Mouse (Mus musculus): ENCODE results near the gene Nhlh1. TPM values are rescaled to one million over a fixed set of nuclear protein-coding genes. Genes with fewer than 3 reads are reported as not detected.

The Nhlh1 gene
- 1 to 10 TPM; 1.3 to 1.5 TPM for total RNA-seq (2021)

DNA sequence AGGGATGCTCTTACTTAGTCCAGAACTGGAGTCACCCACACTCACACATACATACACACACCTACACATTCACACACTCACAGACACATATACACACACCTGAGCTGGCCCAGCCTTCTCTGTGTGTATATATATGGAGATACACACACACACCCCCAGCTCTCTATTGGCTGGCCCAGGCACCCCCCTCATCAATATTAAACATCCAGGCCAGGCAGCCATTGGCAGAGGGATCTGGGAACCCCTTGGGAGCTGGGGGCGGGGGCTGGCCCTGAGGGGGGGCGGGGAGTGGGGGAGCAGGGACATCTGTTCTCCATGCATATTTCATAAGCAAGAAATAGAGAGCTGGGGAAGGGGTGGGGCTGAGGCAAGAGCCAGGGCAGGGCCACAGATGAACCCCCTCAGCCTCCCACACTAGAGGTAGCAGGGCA lies at the start of gene Nhlh1:
Gene Nhlh1, minus strand, starts transcription at position 83 of the 431 bp plus-strand sequence.
- DNase-seq: no peak

DNA sequence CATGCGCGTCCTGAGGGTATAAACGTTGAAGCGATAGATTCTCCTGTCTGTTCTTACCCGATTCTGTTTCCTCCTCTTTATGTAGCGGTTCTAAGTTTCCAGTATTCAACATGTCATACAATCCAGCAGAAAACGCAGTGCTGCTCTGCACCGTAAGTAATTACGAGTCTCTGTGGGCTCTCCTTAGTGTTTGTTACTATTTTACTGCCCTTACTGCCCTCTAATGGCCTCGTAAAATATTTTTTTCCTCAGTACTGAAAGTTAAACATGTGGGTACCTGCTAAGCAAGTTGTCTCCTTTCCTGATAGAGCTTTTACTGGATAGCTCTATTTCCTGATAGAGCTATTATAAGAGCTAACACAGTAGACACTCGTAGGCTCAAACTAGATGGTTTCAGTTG lies 47.7 kb upstream of the Nhlh1 start:
- no peak for DNase-seq

DNA sequence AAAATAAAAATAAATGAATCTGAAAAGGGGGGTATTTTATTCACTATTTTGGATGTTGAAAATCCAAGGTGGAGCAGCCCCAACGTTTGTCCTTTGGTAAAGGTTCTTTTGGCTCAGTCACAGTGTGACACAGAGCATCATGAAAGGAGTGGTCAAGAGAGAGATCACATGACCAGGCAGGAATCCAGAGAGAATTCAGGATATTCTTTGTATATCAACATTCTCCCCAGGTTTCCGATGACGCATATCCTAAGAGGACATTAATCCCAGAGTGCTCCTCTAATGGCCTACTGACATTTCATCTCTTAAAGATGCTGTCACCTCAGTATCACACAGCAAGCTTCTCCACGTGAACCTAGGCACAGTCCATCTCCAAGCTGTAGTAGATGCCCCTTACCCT lies 46.2 kb upstream of the Nhlh1 start:
- DNase-seq: no peak

DNA sequence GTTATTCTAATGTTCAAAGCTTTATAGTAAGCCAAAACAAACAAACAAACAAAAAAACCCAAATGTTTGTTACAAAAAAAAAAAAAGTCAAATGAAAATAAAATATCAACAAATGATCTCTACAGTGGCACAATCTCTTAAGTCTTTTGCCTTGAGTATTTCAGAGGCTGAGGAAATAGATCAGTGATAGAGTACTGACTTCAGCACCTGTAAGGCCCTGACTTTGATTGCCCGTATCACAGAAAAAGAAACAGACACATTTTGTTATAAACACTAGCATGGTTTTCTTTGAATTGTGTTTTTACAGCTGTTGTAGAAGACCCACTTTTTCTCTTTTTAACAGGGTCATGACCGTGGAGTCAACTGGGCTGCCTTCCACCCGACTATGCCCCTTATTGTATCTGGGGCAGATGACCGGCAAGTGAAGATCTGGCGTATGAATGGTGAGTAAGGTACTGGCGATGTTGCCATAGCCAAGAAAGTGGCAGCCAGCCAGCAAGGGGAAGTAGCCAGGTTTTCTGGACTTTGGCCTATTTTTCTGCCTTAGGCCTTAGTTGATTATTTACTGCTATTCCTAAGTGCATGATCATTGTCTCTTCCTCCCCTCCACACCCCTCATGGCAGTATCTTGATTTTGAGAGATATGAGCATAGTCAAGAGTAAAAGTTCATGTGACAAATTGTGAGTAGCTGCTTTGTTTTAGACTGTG lies 42.1 kb upstream of the Nhlh1 start:
- no peak for DNase-seq

DNA sequence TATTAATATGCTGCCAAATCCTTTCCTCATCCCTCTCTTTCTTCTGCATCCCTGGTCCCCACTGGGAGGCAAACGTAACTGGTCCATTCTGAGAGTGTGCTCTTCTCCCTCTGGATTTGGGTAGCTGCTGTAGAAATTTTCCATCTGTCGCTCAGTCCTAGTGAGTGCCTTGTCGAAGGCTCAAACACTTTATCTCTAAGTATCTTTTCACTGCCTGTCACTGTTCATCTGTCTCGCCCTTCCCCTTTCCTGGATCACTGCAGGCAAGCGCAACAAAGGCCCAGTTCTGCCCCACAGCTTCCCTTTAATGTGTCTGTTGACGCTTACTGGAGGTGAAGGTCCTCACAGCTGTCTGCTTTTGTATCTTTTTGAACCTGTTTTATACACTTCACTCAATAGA lies 37.8 kb upstream of the Nhlh1 start:
- no peak for DNase-seq

DNA sequence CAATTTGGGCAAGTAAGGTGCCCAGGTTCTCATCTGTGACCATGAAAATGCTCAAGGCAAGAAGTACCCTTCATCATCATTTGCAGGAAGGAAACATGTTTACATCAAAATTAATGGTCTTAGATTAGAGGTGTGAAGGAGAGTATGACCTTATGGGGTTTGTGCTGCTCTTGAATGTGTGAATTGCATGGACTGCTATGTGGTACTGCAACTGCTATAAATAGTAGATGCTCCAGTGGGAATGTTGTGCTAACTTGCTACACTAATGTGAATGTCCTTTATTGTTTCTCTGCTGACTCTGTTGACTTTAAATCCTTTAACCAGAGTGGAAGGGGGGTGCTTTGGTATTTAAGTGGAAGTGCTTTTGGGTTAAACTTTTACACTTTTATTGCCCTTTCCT lies 36.9 kb upstream of the Nhlh1 start:
- DNase-seq: no peak

DNA sequence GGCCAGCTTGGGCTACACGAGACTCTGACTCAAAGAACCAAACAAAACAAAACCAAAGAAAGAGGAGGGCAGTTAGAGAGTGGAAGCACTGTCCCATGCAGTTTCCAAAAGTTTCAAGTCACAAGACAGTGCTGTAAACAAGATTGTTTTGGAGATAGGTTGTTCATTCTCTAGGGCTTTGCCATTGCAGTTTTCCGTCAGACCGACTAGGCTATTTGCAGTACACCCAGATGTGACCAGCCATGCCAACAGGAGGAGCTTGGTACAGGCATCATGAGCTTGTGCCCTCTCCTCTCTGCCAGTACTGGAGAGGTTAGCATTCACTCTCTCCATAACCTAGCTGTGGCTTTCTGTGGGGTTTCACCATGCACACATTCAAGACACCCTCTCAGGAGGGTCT lies 36.1 kb upstream of the Nhlh1 start:
- no peak for DNase-seq

DNA sequence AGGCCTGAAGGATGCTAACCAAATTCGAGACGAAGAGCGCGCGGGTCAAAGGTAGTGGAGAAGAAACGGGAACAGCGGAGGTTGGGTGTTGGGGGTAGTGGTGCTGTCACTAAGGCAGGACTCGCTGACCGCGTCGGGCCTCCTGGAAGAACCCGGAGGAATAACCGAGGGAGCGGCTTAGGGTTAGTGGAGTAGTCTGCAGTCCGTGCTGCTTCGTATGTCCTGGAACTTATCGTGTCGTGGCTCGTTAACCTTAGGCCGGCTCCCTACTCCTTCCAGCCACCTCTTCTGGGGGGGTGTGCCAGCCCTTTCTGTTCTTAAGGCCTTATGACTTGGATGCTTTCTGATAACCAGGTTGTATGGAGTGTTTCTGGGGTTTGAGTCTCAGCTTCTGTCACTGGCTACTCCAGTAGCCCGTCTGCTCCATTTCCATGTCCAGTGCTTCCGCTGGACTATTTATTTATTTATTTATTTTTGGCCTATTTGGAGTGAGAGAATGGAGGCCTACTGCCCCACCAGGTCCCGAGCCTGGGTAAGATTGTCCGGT lies 25.6 kb upstream of the Nhlh1 start:
- no peak for DNase-seq

DNA sequence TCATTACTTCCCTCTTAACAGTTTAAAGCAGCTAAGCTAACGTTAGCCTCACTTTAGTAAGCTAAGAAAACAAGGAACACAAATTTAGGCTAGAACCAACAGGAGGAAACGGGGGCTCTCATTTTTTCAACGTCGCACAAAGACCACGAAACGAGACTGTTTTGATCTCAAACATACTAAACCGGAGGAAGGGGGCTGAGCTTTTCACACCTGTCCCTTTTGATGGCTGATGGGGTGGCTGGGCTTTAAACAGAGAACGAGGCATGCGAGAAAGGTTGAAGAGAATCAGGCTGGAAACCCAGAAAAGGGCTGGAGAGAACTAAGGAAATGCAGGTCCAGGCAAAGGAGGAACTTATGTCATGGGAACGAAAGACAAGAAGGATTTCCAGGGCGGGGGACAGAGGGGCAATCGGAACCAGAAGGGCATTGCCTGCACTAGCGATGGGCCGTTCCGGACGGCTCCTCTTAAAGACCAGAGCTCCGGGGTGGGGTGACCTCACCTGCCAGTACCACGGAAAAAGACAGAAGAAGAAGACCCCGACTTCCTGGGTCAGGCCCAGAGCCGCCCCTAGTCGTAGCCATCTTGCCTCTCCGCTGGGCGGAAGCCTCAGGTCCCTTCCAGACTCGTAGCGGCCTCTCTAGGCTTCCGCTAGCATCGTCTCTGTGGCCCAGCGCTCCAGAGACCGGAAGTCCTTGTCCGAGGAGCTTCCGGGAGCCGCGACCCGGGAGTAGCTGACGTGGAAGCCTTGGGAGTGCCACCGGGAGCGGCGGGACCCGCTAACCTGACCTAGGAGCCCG lies 24.9 kb upstream of the Nhlh1 start, which contains the start of the genes Copa and Ncstn:
Gene Copa, plus strand, starts transcription at position 429 of the 798 bp plus-strand sequence.
Gene Ncstn, minus strand, starts transcription at position 695 of the 798 bp plus-strand sequence.
- peak; percentile 93 for DNase-seq

DNA sequence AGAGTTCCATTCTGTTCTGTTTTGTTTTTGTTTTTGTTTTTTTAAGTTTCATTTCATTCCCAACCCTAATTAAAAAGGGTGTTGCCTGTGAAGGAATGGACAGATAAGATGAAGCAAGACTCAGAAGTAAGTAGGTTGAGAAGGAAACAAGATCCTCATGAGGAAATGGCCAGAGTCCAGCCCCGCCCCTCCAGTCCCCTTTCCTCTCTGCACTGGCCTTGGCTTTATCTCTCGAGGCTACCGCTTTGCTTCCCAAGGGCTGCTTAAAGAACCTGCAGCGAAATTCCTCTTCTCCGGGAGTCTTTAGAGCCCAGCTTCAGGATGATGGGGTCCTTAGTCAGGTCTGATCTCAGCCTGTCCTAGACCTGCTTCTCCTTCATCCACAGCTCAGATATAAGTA lies 20.6 kb upstream of the Nhlh1 start:
- no peak for DNase-seq

DNA sequence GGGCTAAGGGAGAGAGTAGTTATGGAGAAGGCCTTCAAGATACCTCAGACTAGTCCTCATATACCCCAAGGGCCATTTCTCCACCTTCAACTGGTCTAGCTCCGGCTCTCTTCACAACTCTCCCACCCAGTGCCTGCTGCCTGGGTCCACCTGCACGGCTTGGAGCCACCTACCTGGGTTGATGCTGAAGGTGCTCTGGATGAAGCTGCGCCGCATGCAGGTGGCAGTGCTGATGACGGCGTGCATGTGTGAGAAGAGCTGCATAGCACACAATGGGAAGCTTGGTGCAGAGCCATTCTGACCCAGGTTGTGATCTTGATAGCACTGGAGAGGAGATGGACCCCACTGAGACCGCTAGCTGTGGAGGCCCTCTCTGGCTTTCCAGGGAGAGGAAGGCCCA lies 15.2 kb upstream of the Nhlh1 start:
- no peak for DNase-seq

DNA sequence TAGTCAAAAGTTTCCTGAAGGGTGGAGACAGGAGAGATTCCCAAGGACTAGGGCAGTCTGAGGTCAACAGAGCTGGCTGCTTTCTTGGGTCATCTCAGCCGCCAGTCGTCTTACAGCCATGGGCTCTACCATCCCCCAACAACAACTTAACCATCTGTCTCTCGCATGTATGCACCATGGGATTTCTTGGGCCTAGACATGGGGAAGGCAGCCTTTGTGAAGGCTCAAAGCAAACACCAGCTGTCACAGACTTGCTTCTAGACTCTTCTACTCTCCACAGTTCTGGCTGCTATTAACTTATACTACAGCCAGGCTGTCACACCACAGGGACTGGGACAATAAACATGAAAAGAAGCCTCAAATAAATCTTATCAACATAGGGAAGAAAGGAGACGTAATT lies 14.2 kb upstream of the Nhlh1 start:
- DNase-seq: no peak

DNA sequence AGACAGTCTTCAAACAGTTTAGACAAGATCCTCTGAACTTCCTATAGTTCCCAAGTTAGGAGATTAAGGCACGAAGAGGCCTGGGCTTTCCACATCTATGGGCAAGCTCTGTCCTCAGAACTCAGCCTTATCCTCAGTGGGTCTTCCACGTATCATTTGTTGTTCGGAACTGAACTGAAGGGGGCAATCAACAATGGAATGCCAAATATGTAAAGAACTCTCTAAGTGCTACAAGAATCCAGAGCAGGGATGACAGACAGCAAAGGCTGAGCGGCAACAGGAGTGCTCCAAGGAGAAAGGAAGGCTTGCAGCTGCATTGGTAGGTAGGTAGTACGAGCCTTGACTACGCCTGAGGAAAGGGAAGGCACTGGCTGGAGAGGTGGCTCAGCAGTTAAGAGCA lies 12.9 kb upstream of the Nhlh1 start:
- DNase-seq: no peak

DNA sequence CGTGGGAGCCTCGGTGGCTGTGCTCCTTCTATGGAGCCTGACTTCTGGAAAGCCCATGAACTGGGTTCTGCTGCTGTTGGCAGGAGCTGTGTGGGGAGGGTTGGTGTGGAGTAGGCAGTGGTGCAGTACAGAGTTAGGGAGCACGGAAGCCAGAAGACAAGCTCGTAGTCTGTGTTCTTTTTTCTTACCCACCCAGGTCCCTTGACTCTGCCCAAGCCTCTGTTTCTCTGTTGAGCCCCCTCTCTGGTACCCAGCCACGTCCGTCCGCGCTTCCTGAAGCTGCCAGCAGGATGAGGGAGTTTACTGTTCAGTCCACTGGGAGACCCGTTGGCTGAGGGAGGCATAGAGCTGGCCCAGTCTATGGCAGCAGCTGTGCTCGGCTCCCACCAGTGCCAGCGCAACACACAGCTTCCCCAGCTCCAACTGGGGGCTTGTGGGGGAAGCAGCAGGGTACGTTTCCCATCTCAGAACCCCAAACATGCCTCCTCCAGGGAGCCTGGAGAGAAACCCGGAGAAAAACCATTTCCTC lies 7.3 kb upstream of the Nhlh1 start:
- peak; percentile 33 to 56 for DNase-seq

DNA sequence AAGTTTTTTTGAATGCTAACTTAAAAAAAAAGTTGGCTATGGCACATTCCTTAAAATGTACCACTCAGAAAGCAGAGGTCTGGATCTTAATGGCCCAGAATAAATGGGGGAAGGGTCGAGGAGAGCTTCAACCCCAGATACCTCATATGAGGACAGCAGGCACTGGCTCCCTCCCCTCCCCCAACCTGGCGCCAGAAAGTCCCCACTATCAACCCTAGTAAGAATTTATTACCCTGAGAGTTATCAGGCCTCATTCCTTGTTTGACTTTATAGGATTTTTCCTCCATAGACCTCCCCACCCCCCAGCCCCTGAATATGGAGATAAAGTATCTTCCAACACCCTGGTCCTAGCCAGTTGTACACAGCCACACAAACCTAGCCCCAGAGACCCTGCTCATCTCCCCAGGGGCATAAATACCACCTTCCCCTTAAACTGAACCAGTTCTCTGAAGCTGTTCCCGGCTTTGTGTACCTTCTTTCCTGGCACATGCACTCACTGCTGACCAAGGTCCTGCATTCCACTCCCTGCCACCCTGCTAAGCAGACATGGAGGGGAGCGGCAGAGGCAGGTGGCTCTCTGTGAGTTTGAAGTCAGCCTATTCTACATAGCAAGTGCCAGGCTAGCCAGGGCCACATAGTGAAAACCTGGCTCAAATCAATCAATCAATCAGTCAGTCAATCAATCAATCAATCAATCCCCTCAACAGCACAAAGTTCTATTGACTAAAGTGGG lies 6.1 kb upstream of the Nhlh1 start:
- no peak for DNase-seq

DNA sequence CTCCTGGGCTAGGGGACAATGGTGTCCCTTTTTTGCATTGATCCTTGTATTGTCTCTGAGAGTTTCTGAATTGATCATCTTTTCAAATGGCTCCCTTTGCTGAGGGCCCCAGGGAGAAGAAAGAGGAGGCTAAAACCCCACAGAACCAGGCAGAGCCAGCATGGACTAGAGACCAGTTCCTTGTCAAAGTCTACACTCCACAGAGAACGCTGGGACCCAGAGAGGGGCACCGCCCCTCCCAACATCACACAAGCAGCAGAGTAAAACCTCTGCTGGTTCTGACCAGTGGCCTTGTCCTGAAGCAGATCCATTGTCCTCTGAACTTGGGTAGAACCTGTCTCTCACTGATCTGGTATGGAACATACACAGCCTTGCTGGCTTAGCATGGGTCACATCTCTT lies 4.7 kb upstream of the Nhlh1 start:
- no peak for DNase-seq

DNA sequence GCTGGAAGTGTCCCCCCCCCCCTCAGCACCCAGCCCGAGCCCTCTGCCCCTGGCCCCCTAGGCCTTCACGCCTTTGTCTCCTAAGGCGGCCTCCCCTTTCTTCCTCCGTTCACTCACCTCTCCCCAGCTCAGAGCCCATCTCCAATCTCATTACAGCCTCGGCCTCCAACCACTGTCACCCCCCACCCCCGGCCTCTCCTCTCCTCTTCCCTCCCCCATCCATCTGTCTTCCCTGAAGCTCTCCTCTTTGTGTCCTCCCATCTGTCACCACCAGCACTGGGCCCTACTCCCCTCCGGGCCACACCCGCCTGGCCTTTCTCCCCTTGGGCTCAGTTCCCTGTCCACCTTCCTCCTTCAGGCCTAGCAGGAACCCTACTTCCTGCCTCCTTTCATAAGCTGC lies 3.8 kb upstream of the Nhlh1 start:
- no peak for DNase-seq

DNA sequence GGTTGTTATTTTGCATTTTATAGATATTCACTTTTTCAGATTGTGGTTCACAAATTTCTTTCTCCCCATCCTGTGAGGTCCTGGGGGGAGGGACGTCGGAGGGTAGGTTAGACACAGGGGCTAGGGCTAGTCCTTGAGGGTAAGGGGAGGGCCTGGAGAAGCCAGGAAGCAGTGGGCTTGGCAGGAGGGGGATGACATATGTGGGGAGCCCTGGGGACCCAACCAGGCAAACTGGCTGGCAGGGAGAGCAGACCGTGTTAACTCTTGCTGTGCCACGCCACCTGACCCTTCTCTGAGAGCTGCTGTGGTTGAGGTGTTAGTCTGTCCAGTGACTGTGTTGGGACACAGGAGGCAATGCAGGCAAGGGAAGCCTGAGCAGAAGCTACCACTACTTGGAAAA lies 3.3 kb upstream of the Nhlh1 start:
- DNase-seq: no peak

DNA sequence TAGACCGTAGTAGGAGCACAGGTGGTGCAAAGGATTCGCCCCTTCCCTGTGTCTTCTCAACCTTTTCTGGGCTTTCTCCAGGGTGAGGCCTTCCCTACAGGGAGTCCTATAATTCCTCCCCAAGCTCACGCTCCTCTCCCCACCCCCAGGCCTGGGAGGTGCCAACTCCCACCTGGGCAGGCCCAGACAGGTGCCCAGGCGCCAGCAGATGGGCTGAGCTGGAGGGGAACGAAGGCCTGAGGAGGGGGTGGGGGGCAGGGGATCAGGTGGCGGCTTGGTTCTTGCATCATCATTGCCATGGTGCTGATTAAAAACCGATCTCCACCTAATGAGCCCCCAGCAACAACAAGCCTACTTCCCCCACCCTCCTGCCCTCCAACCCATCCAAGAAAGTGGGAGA lies 1.5 kb upstream of the Nhlh1 start:
- DNase-seq: no peak

DNA sequence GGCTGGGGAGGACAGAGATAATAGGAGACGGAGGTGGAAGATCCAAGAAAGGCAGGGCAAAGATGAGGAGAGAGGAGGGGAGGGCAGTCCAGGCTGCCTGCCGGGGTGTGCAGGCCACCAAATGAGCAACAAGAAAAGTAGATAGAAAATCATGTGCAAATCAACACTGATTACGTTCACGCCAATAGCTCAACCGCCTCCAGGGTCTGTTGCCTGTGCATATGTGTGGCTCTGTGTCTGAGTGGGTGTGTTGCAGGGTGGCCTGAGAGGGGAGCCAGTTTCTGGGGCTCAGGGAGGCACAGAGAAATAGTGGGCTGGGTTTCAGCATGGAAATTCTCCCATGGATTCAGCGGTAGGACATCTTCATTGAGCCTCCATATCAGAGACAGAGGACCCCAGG lies 948 bp upstream of the Nhlh1 start:
- DNase-seq: no peak

DNA sequence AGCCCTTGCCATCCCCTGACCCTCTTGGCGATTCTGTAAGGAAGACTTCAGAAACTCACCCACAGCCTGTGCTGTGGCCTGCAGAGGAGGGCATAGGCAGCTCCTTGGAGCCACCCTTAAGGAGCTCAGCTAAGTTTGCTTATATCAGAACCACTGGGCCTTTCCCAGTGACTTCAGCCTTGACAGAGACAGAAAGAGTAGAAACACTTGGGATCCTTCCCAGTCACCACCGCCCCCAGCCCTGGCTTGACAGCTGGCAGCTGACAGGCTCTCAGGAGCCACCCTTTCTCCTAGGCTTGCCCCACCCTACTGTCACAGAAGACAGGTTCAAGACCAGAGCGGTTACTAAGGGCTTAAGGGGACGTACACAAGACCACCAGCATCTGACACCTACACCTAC lies 1.1 kb downstream of the Nhlh1 start:
- DNase-seq: no peak

DNA sequence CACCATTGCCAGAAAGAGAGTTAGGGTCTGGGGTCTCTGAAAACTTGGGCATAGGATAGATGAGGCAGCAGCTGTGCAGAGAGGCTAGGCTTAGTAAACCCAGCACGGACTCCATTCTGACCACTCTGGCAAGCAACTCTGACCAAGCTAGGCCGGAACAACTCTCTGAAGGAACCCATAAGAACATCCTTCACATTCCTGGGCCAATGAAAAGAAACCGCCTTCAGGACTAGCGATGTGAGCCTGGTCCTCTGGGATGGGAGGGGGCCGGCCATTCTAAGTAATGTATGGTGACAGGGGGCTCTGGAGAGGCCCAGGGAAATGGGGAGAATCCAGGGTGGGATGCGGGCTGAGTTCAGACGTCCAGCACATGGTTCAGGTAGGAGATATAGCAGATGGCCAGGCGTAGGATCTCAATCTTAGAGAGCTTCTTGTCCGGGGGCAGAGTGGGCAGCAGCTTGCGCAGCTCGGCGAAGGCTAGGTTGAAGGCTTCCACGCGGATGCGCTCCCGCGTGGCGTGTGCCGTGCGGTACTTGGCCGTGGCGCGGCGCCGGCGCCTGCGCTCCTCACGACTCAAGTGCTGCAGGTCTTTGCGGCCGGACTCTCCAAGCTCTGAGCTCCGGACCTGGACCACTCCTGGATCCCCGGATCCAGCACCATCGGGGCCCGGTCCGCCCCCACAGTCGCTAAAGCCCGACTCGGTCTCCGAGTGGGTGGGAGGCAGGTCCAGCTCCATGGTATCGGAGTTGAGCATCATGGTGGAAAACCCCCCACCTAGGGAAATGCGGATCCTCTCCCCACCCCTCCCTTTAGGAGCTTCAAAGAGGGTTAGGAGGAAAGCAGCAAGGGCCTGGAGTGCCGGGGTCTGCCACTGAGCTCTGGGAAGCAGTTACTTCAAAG lies 3.6 kb downstream of the Nhlh1 start:
- no peak for DNase-seq
